Mouse (Mus musculus) CH12.LX (cell line): ENCODE measurements at regions not wholly inside any gene's neighbourhood (a gene's known extent, or its start where the extent isn't known, plus 50 kb on each side); places are given as distances from the start of the nearest gene placed in this dataset.
A peak's percentile ranks its signal among the peaks of the same experiment; 100 is the strongest.

Experiments
- DNase-seq: peaks from one replicate; pipeline ENCODE4 v3.0.0-alpha.2; 2013; ENCODE audit errors: extremely low read depth
- H3K27ac ChIP-seq: 2 replicates; pipeline ENCODE4 v1.5.1; 2012; ENCODE audit warnings: low read depth, mild to moderate bottlenecking, control low read depth, moderate library complexity; ENCODE audit not compliant: insufficient read depth
- H3K27me3 ChIP-seq: replicated peaks from 2 replicates; pipeline ENCODE3; 2012; ENCODE audit warnings: inconsistent platforms
- H3K36me3 ChIP-seq, 2 experiments: replicated peaks in 1 of 2; 2 replicates each; pipeline versions ENCODE3 to v1.6.1; 2012; ENCODE audit warnings: inconsistent platforms in 1 of 2, low read length in 1 of 2, mild to moderate bottlenecking in 1 of 2, mixed read lengths in 1 of 2, moderate library complexity in 1 of 2; ENCODE audit not compliant: control insufficient read depth in 1 of 2, insufficient read depth in 1 of 2
- H3K4me1 ChIP-seq, 2 experiments: 2 replicates each; pipeline ENCODE4 v1.6.1; 2012; ENCODE audit warnings: inconsistent platforms in 1 of 2, moderate library complexity in 1 of 2; ENCODE audit not compliant: insufficient read depth in 2 of 2, control insufficient read depth in 1 of 2
- H3K4me2 ChIP-seq: 2 replicates; pipeline ENCODE4 v1.6.1; 2012; ENCODE audit warnings: low read depth, mild to moderate bottlenecking, control low read depth; ENCODE audit not compliant: poor library complexity, insufficient read depth, severe bottlenecking
- H3K4me3 ChIP-seq, 3 experiments: fragments of 150-350 bp in 1 of 3; sonication (generic) in 1 of 3; replicated peaks in 1 of 3; 2 replicates each; pipeline versions ENCODE3 to v1.5.1; 2011 to 2012; ENCODE audit warnings: low read depth in 2 of 3, low read length in 2 of 3, mild to moderate bottlenecking in 2 of 3, moderate library complexity in 2 of 3, control low read depth in 1 of 3, improper control_type of control experiment in 1 of 3, inconsistent platforms in 1 of 3, mixed read lengths in 1 of 3; ENCODE audit not compliant: poor library complexity in 1 of 3
- H3K79me2 ChIP-seq: replicated peaks from 2 replicates; pipeline ENCODE4 v1.6.1; 2012; ENCODE audit warnings: mild to moderate bottlenecking, moderate library complexity; ENCODE audit not compliant: control insufficient read depth, poor library complexity, insufficient read depth, severe bottlenecking; ENCODE audit errors: extremely low read depth
- H3K9ac ChIP-seq: 2 replicates; pipeline ENCODE4 v1.6.1; 2012; ENCODE audit warnings: low read depth, mild to moderate bottlenecking, control low read depth, moderate library complexity; ENCODE audit not compliant: insufficient read depth
- H3K9me3 ChIP-seq: replicated peaks from 2 replicates; pipeline ENCODE3; 2012; ENCODE audit warnings: low read length, inconsistent platforms, mixed read lengths
- IRF4 ChIP-seq: IDR thresholded peaks from 2 replicates; pipeline ENCODE4 v1.6.1; 2014; ENCODE audit warnings: low read depth, mild to moderate bottlenecking, inconsistent platforms, low read length, improper control_type of control experiment
- KAT2A ChIP-seq: IDR thresholded peaks from 2 replicates; pipeline ENCODE4 v1.6.1; 2012; ENCODE audit warnings: low read length, improper control_type of control experiment, inconsistent platforms; ENCODE audit not compliant: insufficient replicate concordance
- POLR2AphosphoS2 ChIP-seq: IDR thresholded peaks from 2 replicates; pipeline ENCODE4 v1.6.1; 2011; ENCODE audit warnings: low read depth, low read length, improper control_type of control experiment
- RCOR1 ChIP-seq: conservative IDR thresholded peaks from 2 replicates; pipeline ENCODE4 v1.6.1; 2012; ENCODE audit warnings: low read depth, mild to moderate bottlenecking, inconsistent platforms, low read length, improper control_type of control experiment
- dilution Hi-C: fragments of 300-500 bp; cut with MboI; formaldehyde crosslinking; loops from 2 replicates; pipeline ENCODE4 v1.14.3; 2020; ENCODE audit warnings: low sequenced_read_pairs; ENCODE audit not compliant: extremely low pct_unique_long_range_greater_than_20kb, extremely low pct_ligation_motif_present
- in situ Hi-C: fragments of 300-500 bp; cut with MboI; formaldehyde crosslinking; loops from 3 replicates; pipeline ENCODE4 v1.14.3; 2019; ENCODE audit warnings: low sequenced_read_pairs, low pct_ligation_motif_present, low pct_unique_long_range_greater_than_20kb, mixed read lengths

DNA sequence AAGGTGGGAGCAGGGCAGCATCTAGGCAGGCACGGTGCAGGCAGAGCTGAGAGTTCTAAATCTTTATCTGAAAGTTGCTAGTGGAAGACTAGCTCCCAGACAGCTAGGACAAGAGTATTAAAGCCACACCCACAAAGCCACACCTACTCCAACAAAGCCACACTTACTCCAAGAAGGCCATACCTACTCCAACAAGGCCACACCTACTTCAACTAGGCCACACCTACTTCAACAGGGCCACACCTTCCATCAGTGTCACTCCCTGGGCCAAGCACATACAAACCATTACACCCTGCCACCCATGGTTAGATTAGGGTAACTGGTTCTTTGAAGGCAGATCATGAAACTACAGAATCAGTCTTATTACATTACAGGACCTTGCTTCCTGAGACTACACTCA is 52.4 kb upstream of the Ranbp6 start:
- no peak overlapping the region for H3K9ac ChIP-seq
- no peak overlapping the region for H3K27ac ChIP-seq
- no peaks in the 10 kb centered on the region for H3K36me3 ChIP-seq
- TF ChIP-seq KAT2A: no peak
- TF ChIP-seq IRF4: no peak
- no peak for TF ChIP-seq POLR2AphosphoS2
- no peak overlapping the region for H3K4me3 ChIP-seq
- in situ Hi-C loops: no loop called here
- no peaks in the 10 kb centered on the region for H3K9me3 ChIP-seq
- peak; percentile 40 for DNase-seq
- H3K27me3 ChIP-seq: no peaks in the 10 kb centered on the region
- dilution Hi-C loops: no loop called here
- H3K4me1 ChIP-seq: no peaks in the 10 kb centered on the region; a peak in 1 of 4 replicates
- H3K79me2 ChIP-seq: no peaks in the 10 kb centered on the region
- no peak overlapping the region for H3K4me2 ChIP-seq

DNA sequence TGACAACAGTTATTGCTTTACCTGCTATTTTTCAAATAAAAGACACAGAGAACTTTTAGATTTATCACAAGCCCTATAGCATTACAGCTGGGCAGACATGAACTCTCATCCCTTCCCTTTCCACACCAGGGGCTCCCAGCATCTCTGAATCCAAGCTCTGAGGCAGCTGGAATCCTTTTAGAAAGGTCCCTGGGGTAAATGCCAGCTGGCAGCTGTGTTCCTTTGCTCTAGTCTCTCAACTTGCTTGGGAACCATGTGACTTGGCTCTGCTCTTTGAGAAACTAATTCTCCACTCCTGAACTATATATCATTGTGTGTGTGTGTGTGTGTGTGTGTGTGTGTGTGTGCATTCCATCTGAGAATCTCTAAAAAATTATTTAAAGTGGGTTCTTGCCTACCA is 50.0 kb upstream of the Ranbp6 start:
- DNase-seq: no peak
- H3K4me3 ChIP-seq: no peak overlapping the region
- dilution Hi-C loops: no loop called here
- no peaks in the 10 kb centered on the region for H3K27me3 ChIP-seq
- no peak overlapping the region for H3K9ac ChIP-seq
- no peak overlapping the region for H3K27ac ChIP-seq
- H3K4me1 ChIP-seq: no peaks in the 10 kb centered on the region; a peak in 1 of 4 replicates
- H3K36me3 ChIP-seq: no peaks in the 10 kb centered on the region
- no peak for TF ChIP-seq RCOR1
- no peaks in the 10 kb centered on the region for H3K79me2 ChIP-seq
- in situ Hi-C loops: no loop called here
- H3K4me2 ChIP-seq: no peak overlapping the region
- no peaks in the 10 kb centered on the region for H3K9me3 ChIP-seq
